Mouse (Mus musculus) heart, embryonic 16.5 days (tissue): ENCODE results near the gene Hspb1. TPM values are rescaled to one million over a fixed set of nuclear protein-coding genes. Genes with fewer than 3 reads are reported as not detected.

Source experiments
- ATAC-seq: fragments of 200-750 bp; cut with Nextera tagmentation; replicated peaks from 2 replicates; pipeline ENCODE4 v1.8.0; 2017; ENCODE audit warnings: moderate number of reproducible peaks; ENCODE audit not compliant: insufficient read depth, low FRiP score; ENCODE audit errors: extremely low read depth
- H3K27ac ChIP-seq: fragments of 300-500 bp; sonication (generic); 2 replicates; pipeline ENCODE4 v1.5.1; 2014; ENCODE audit warnings: mild to moderate bottlenecking, low read length, control low read depth, moderate library complexity
- H3K27me3 ChIP-seq: fragments of 300-500 bp; sonication (generic); 2 replicates; pipeline ENCODE4 v1.6.1; 2014; ENCODE audit warnings: low read length, mixed read lengths; ENCODE audit not compliant: control insufficient read depth, insufficient read depth
- H3K36me3 ChIP-seq: fragments of 300-500 bp; sonication (generic); 2 replicates; pipeline ENCODE4 v1.6.1; 2014; ENCODE audit not compliant: control insufficient read depth, insufficient read depth
- H3K4me1 ChIP-seq: fragments of 300-500 bp; sonication (generic); 2 replicates; pipeline ENCODE4 v1.6.1; 2014; ENCODE audit warnings: low read length, mixed read lengths; ENCODE audit not compliant: control insufficient read depth, insufficient read depth
- H3K4me2 ChIP-seq: fragments of 300-500 bp; sonication (generic); 2 replicates; pipeline ENCODE4 v1.6.1; 2014; ENCODE audit warnings: low read depth, mild to moderate bottlenecking, control low read depth, low read length
- H3K4me3 ChIP-seq: fragments of 300-500 bp; sonication (generic); 2 replicates; pipeline ENCODE4 v1.5.1; 2014; ENCODE audit warnings: mild to moderate bottlenecking, control low read depth, low read length
- H3K9ac ChIP-seq: fragments of 300-500 bp; sonication (generic); 2 replicates; pipeline ENCODE4 v1.6.1; 2014; ENCODE audit warnings: low read length, control low read depth
- H3K9me3 ChIP-seq: fragments of 300-500 bp; sonication (generic); replicated peaks from 2 replicates; pipeline ENCODE4 v1.6.1; 2016; ENCODE audit warnings: low read length; ENCODE audit not compliant: control insufficient read depth
- WGBS: fragments of 180-500 bp; shearing (Covaris S2); extraction: QIAGEN DNeasy Blood & Tissue Kit; methylation state at CpG from one replicate; pipeline ENCODE4 v1.1.7; 2014; 5-methylcytosine and 5-hydroxymethylcytosine counted together
- polyA plus RNA-seq: library from polyadenylated mRNA; unstranded; fragments of >200 nt; fragmentation: Nextera tagmentation; extraction: Ambion mirVana; gene quantifications from 2 replicates; pipeline ENCODE4 v1.2.1, GENCODE M21; 2015

Gene Hspb1
- polyA plus RNA-seq, 1 experiment from 2014 or later, result 794 TPM

DNA sequence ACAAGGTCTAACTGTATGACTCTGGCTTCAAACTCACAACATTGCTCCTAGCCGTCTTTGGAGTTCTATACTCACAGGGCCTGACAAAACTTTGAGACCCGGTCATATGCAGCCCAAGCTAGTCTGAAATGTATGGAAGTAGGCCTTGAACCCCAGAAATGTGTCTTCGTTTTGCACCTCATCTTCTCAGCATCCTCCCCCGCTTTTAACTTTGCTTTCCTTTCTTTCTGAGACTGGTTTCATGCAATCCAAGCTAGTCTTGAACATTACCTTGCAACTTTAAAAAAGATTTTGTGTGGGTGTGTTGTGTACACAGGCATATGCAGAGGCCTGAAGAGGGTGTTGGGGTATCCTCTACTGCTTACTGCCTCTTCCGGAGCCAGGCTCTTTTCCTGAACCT lies 16.5 kb downstream of the Hspb1 start:
- Histone ChIP-seq H3K9ac (no peak overlapping the region), H3K4me1 (peaks cover 20% of the 10 kb centered on the region), H3K4me2 (peak overlapping the region; percentile 77), H3K4me3 (no peak overlapping the region), H3K27ac (0 out of 2 replicates have a peak overlapping the region, but pooled peaks have one; percentile 16), H3K27me3 (no peaks in the 10 kb centered on the region), H3K9me3 (no peaks in the 10 kb centered on the region), H3K36me3 (peaks cover 6% of the 10 kb centered on the region)
- 55% methylated on average over 5 of the region's 5 CpGs for WGBS
- ATAC-seq, result no peak

DNA sequence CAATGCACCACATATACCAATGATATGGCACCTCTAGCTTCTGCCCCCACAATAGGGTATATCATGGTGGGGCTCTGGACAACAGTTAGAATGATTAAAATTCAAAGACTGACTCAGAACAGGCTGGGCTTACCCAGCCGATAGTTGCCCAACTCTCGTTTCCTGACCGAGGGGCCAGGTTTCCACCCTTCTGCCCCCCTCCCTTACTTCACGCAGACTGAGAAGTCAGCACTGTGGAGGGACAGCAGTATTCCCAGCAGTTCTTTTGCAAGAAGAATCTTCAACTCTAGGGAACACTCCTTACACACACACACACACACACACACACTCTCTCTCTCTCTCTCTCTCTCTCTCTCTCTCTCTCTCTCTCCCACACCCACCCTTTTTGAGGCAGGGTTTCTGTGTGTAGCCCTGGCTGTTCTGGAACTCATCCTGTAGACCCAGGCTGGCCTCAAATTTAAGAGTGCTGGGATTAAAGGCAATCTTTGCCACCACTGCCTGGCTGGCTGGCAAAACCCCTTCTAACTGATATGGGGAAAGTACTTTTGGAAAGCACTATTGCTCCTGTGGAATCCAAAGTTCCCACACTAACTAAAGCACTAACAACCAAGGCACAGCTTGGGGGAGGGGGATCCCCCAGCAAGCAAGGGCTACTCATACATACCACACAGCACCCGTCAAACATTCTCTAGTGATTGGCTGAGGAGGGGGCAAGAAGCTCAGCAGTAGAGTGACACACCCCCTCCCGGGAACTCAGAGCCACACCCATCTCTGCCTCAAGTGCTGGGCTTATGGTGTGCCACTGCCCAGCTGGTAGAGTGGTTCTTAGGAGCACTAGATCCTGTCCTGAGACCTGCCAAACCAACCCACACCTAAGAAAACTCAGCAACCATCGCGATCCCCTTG lies 17.9 kb downstream of the Hspb1 start:
- Histone ChIP-seq H3K36me3 (peaks cover 16% of the 10 kb centered on the region), H3K27ac (peak overlapping the region; percentile 32; the same call in 1 of the 2 replicates), H3K4me1 (peaks cover 20% of the 10 kb centered on the region), H3K9ac (0 out of 2 replicates have a peak overlapping the region, but pooled peaks have one; percentile 18), H3K9me3 (no peaks in the 10 kb centered on the region), H3K4me2 (no peak overlapping the region), H3K27me3 (no peaks in the 10 kb centered on the region), H3K4me3 (no peak overlapping the region)
- ATAC-seq, result no peak
- WGBS, result 48% methylated on average over 8 of the region's 8 CpGs

DNA sequence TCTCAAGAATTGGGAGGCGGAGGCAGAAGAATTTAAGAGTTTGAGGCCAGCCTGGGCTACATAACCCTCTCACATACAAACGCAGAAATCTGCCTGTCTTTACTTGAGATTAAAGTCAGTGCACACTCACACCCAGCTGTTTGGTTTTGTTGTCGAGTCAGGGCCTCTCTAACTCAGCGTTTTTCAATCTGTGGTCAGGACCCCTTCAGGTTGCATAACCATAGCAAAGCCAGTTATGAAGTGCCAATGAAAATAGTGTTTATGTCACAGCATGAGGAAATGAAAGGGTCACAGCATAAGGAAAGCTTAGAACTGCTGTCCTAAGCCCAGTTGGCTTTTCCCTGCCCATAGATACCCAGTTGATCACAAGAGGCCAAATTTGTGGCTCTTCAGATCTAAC lies 19.1 kb downstream of the Hspb1 start:
- Histone ChIP-seq H3K27ac (0 out of 2 replicates have a peak overlapping the region, but pooled peaks have one; percentile 25), H3K4me3 (no peak overlapping the region), H3K4me1 (peaks cover 20% of the 10 kb centered on the region)

DNA sequence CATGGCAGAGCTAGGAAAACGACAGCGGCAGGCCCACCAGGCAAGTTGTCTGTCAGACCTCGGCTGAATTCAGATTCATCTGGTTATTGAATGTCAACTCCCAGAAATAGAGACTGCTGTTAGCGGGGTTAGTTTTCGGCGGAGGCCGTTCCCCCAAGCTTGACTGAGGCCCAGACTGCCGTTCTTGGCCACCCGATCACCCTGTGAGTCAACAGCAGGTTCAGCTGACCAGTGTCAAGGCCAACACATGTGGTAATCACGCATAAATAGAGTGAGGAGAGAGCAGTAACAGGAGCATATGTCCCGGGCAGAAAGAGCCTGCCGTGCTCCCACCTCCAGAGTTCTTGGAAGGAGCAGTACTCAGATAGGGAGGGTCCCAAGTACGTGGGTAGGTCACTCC lies 19.5 kb downstream of the Hspb1 start:
- H3K27me3 ChIP-seq, result no peaks in the 10 kb centered on the region
- no peak overlapping the region for H3K4me2 ChIP-seq
- H3K27ac ChIP-seq, result peak overlapping the region; percentile 25; the same call in 1 of the 2 replicates
- peaks cover 26% of the 10 kb centered on the region for H3K36me3 ChIP-seq
- 66% methylated on average over 13 of the region's 13 CpGs for WGBS
- H3K4me3 ChIP-seq, result no peak overlapping the region
- no peak for ATAC-seq
- H3K4me1 ChIP-seq, result peaks cover 22% of the 10 kb centered on the region
- H3K9ac ChIP-seq, result no peak overlapping the region
- H3K9me3 ChIP-seq, result no peaks in the 10 kb centered on the region

More for the DNA sequence above, 19.1 kb downstream of the Hspb1 start:
- H3K9me3 ChIP-seq, result no peaks in the 10 kb centered on the region
- H3K4me2 ChIP-seq, result no peak overlapping the region
- H3K36me3 ChIP-seq, result peaks cover 26% of the 10 kb centered on the region
- no peak overlapping the region for H3K9ac ChIP-seq
- ATAC-seq, result no peak
- WGBS, result 72% methylated on average over 4 of the region's 4 CpGs
- no peaks in the 10 kb centered on the region for H3K27me3 ChIP-seq

DNA sequence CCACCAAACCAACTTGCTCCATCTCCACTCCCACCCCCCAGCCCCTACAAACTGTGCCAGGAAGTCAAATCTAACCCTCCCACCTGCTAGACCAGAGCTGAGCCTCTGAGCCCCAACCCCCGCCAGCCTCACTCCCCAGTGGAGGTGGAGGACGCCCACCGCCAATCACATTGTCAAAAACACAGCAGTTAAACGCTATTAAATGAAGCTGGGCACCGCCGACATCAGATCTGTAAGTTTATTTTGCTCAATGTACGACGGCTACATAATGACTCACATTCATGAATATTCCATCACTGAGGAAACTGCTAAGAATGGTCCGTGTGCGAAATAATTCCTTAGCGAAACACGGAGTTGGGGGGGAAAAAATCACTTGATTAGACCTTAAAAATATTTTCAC lies 20.5 kb downstream of the Hspb1 start:
- Histone ChIP-seq H3K4me2 (no peak overlapping the region), H3K4me3 (no peak overlapping the region), H3K9ac (no peak overlapping the region), H3K4me1 (peaks cover 26% of the 10 kb centered on the region), H3K27ac (no peak overlapping the region), H3K27me3 (no peaks in the 10 kb centered on the region), H3K9me3 (no peaks in the 10 kb centered on the region), H3K36me3 (peaks cover 26% of the 10 kb centered on the region)
- WGBS, result 83% methylated on average over 12 of the region's 12 CpGs
- ATAC-seq, result no peak

DNA sequence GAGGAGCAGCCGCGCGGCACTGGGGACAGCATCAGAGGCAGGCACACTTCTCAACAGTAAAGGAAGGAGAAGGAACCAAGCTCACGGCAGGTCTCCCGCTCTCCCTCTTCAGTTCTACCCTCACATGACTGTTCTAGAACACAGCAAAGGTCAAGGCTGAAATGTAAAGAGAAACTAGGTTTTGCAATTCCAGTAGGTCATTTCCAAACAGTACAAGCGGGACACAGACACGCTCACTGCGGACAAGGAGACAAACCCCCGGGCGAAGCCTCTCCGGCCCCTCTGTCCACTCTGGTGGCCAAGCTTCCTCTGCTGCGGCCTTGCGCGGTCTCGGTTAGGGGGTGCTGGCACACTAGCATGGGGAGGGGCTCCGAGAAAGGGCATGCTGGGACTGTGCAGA lies 21.3 kb downstream of the Hspb1 start:
- H3K9me3 ChIP-seq, result no peaks in the 10 kb centered on the region
- H3K36me3 ChIP-seq, result peaks cover 26% of the 10 kb centered on the region
- no peak overlapping the region for H3K4me3 ChIP-seq
- H3K4me2 ChIP-seq, result no peak overlapping the region
- ATAC-seq, result no peak
- H3K9ac ChIP-seq, result no peak overlapping the region
- H3K27ac ChIP-seq, result no peak overlapping the region
- H3K4me1 ChIP-seq, result peaks cover 34% of the 10 kb centered on the region
- WGBS, result 89% methylated on average over 16 of the region's 16 CpGs
- H3K27me3 ChIP-seq, result no peaks in the 10 kb centered on the region

DNA sequence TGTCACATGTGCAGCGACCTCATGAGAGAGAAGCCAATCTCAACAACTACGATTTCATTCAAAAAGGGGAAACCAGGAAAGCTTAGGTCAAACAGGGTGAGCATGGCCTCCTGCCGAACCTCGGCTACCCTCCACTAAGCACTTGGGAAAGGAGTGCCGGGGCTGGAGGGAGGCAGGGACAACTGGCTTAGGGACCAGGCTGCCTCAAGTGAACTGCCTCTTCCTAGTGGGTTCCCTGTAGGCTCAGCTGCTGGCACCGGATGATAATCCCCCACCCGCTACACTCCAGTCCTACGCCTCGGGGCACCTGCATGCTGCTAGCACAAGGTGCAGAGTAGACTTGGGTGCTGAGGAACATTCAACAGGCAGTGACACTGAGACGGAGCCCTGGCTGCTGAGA lies 21.9 kb downstream of the Hspb1 start:
- H3K4me2 ChIP-seq, result no peak overlapping the region
- H3K27me3 ChIP-seq, result no peaks in the 10 kb centered on the region
- 83% methylated on average over 10 of the region's 10 CpGs for WGBS
- ATAC-seq, result no peak
- H3K9ac ChIP-seq, result no peak overlapping the region
- H3K9me3 ChIP-seq, result no peaks in the 10 kb centered on the region
- H3K27ac ChIP-seq, result no peak overlapping the region
- H3K36me3 ChIP-seq, result peaks cover 26% of the 10 kb centered on the region
- H3K4me1 ChIP-seq, result peaks cover 39% of the 10 kb centered on the region
- no peak overlapping the region for H3K4me3 ChIP-seq

DNA sequence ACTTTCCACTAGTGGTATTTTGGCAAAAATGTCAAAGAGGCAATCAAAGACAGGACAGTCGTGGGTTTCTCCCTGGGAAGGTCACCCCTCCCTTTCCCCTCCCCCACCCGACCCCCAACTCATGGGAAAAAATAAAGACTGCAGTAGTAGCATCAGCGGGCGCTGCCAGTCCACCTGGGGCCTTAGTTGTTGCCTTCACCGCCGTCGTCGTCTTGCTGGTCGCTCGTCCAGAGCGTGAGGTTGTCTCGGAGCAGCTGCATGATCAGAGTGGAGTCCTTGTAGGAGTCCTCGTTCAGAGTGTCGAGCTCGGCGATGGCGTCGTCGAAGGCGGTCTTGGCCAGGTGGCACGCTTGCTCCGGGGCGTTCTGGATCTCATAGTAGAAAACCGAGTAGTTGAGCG lies 23.1 kb downstream of the Hspb1 start:
- Histone ChIP-seq H3K9me3 (no peaks in the 10 kb centered on the region), H3K4me3 (no peak overlapping the region), H3K4me2 (no peak overlapping the region), H3K9ac (no peak overlapping the region), H3K4me1 (peaks cover 45% of the 10 kb centered on the region), H3K27ac (no peak overlapping the region), H3K27me3 (no peaks in the 10 kb centered on the region), H3K36me3 (peaks cover 26% of the 10 kb centered on the region)
- ATAC-seq, result no peak
- WGBS, result 88% methylated on average over 25 of the region's 25 CpGs

DNA sequence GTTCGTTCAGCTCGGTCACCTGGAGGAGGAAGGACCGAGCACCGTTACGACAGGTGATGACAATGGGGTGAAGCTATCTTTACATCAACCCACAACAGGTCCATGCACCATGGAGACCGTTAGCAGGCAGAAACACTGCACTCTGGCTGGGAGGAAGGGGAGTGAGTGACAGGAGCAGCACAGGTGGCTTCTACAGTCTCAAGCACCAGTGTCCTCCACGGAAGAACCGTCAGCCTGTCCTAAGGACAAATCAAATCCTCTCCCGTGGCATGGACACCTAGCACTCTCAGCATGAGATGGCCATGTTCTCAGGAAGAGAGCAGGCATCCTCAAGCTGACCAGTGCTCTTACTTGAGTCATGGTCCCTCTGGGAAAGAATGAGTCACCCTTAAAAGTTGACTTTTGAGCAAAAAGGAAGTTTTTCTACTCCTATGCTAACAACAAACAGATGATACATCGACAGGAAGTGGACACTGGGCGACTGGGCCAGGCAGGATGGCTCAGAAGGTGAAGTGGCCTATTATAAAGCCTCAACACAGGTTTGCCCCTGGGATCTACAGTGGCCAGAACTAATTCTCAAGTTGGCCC lies 24.0 kb downstream of the Hspb1 start:
- H3K27ac ChIP-seq, result no peak overlapping the region
- no peaks in the 10 kb centered on the region for H3K9me3 ChIP-seq
- no peak for ATAC-seq
- H3K4me3 ChIP-seq, result no peak overlapping the region
- no peak overlapping the region for H3K4me2 ChIP-seq
- H3K9ac ChIP-seq, result no peak overlapping the region
- WGBS, result 79% methylated on average over 11 of the region's 11 CpGs
- peaks cover 46% of the 10 kb centered on the region for H3K4me1 ChIP-seq
- H3K27me3 ChIP-seq, result no peaks in the 10 kb centered on the region
- peaks cover 26% of the 10 kb centered on the region for H3K36me3 ChIP-seq
